Mouse (Mus musculus): ENCODE measurements at regions not wholly inside any gene's neighbourhood (a gene's known extent, or its start where the extent isn't known, plus 50 kb on each side); places are given as distances from the start of the nearest gene placed in this dataset.

DNA sequence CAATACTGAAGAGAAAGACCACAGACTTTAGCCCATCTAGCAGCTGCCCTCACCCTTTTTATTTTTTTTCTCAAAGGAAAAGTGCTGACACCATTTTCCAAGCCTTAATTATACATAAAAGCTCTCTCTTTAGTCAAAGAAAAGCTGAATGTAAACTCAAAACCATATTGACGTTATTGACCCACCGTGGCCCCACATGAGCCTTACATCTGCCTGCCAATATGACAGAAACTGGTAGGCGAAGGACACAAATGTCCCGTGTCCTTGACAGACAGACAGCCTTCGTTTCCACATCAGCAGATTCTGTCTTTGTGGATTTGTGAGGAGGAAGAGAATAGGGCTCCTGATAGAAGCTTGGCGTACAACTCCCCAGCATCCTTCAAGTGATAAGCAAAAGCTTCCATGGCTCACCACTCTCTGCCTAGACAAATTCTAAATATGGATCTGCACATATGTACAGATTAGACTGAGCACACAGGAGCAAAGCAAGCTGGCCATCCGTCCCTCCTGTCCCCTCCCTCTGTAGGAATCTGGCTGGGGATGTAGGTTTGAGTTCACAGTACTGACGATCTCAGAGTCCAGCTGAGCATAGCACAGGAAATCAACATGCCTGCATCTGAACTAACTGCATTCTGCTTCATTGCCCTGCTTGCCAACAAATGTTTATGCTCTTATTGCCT lies 90.6 kb upstream of the Pabpc6 start:
- 0 out of 2 replicates have a peak, but pooled peaks cover 3% of the 10 kb centered on the region for H3K27me3 ChIP-seq
- H3K9me3 ChIP-seq (replicated peaks), result no peaks in the 10 kb centered on the region
- H3K36me3 ChIP-seq, result no peaks in the 10 kb centered on the region
- peaks cover 14% of the 10 kb centered on the region; the same call in 1 of the 2 replicates for H3K4me1 ChIP-seq
- H3K9ac ChIP-seq, result no peak overlapping the region
- H3K27ac ChIP-seq (replicated peaks), result no peak overlapping the region
- H3K4me3 ChIP-seq (replicated peaks), result no peak overlapping the region
- 65% methylated on average over 8 of the region's 8 CpGs for WGBS
- no peak for ATAC-seq (ENCODE audit: insufficient number of reproducible peaks, low FRiP score, low TSS enrichment, low read depth)
- no peak overlapping the region for H3K4me2 ChIP-seq (replicated peaks)

DNA sequence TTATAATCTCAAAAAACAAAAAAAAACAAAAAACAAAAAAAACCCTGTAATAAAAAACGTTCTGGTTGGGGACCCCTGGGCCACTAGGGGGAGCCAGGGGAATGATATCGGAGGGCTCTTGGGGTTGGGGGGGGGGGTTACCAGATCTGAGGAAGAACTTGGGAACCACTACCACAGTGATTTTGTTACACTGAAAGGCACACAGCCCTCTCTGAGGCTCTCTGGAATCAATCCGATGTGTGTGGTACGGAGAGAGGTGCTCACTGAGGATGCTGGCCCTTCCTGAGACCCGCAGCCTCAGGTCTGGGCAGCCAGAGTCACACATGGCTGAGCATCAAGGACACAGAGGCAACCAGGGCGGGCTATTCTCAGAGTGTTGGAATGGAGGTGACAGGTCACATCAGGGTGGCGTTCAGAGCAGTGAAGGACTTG lies 89.9 kb upstream of the Pabpc6 start:
- Histone ChIP-seq H3K27me3 (0 out of 2 replicates have a peak, but pooled peaks cover 3% of the 10 kb centered on the region), H3K27ac (replicated peaks) (no peak overlapping the region), H3K4me2 (replicated peaks) (no peak overlapping the region), H3K9me3 (replicated peaks) (no peaks in the 10 kb centered on the region), H3K36me3 (no peaks in the 10 kb centered on the region), H3K9ac (no peak overlapping the region), H3K4me1 (peaks cover 11% of the 10 kb centered on the region; the same call in 1 of the 2 replicates), H3K4me3 (replicated peaks) (no peak overlapping the region)
- WGBS, result 23% methylated on average over 7 of the region's 7 CpGs
- ATAC-seq (ENCODE audit: insufficient number of reproducible peaks, low FRiP score, low TSS enrichment, low read depth), result no peak

DNA sequence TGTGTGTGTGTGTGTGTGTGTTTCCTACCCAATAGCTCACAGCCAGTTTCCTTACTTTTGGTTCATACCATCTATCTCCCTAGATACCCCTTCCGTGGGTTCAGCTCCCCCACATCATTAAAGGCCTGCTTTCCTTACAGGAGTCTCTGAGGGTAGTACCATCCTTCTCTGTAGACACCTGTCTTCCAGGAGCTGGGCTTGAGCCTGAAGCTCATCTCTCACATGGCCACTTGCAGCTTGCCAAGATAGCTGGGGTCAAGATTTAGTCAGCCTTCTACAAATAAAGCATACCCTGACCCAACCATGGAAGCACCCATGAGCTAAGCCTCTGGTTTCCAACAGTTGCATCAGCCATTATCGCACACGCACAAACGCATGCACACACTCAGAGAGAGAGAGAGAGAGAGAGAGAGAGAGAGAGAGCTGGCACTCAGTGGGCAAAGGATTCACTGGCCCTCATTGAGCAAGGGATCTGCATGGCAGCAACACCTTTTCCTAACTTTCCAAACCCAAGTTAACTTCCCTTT lies 88.3 kb upstream of the Pabpc6 start:
- H3K4me2 ChIP-seq (replicated peaks), result no peak overlapping the region
- WGBS, result 85% methylated on average over 4 of the region's 4 CpGs
- no peaks in the 10 kb centered on the region for H3K36me3 ChIP-seq
- peaks cover 3% of the 10 kb centered on the region; the same call in 1 of the 2 replicates for H3K4me1 ChIP-seq
- H3K9me3 ChIP-seq (replicated peaks), result no peaks in the 10 kb centered on the region
- no peak overlapping the region for H3K4me3 ChIP-seq (replicated peaks)
- H3K27me3 ChIP-seq, result 0 out of 2 replicates have a peak, but pooled peaks cover 3% of the 10 kb centered on the region
- no peak overlapping the region for H3K27ac ChIP-seq (replicated peaks)
- ATAC-seq (ENCODE audit: insufficient number of reproducible peaks, low FRiP score, low TSS enrichment, low read depth), result no peak
- no peak overlapping the region for H3K9ac ChIP-seq

DNA sequence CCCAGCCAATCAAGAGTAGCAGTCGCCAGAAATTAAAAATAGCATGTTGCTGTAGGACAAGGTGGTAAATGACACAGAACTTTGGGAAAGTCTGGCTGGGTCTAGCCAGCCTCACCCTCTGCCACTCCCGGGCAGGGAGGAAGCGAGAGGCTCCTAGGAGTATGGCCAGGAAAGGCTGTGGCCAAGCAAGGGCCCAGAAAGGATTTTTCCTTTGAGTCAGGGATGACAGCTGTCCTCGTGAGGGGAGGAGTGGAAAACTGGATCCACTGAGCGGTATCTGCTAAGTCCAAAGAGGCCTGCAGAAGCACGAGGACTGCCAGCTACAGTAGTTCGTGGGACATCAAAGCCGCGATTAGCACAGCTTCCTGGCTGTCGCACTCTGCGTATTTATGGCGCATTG lies 87.2 kb upstream of the Pabpc6 start:
- ATAC-seq (ENCODE audit: insufficient number of reproducible peaks, low FRiP score, low TSS enrichment, low read depth), result no peak
- Histone ChIP-seq H3K27ac (replicated peaks) (no peak overlapping the region), H3K27me3 (0 out of 2 replicates have a peak, but pooled peaks cover 3% of the 10 kb centered on the region), H3K9me3 (replicated peaks) (no peaks in the 10 kb centered on the region), H3K4me2 (replicated peaks) (no peak overlapping the region), H3K4me3 (replicated peaks) (no peak overlapping the region), H3K36me3 (no peaks in the 10 kb centered on the region), H3K4me1 (peaks cover 3% of the 10 kb centered on the region; the same call in 1 of the 2 replicates), H3K9ac (no peak overlapping the region)
- 71% methylated on average over 12 of the region's 12 CpGs for WGBS

DNA sequence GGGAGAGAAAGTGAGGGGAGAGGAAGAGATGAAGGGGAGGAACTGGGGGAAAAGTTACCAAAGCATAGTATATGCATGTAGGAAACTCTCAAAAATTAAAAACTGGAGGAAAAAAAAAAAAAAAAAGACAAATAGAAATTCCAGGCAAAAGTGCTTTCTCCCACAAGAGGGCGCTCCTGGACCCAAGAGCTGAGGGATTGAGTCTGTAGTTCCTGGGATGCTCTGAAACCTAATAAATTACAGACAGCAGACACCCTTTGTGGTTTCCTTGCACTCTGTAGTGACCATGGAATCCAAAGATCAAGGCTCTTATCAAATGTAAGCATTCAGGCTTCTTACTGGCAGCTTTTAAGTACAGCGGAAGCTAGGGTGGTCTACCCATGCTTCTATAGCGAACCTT lies 86.7 kb upstream of the Pabpc6 start:
- no peak overlapping the region for H3K27ac ChIP-seq (replicated peaks)
- H3K4me2 ChIP-seq (replicated peaks), result no peak overlapping the region
- no peaks in the 10 kb centered on the region for H3K27me3 ChIP-seq
- peaks cover 3% of the 10 kb centered on the region; the same call in 1 of the 2 replicates for H3K4me1 ChIP-seq
- no peak for ATAC-seq (ENCODE audit: insufficient number of reproducible peaks, low FRiP score, low TSS enrichment, low read depth)
- H3K4me3 ChIP-seq (replicated peaks), result no peak overlapping the region
- no peak overlapping the region for H3K9ac ChIP-seq
- H3K9me3 ChIP-seq (replicated peaks), result no peaks in the 10 kb centered on the region
- no peaks in the 10 kb centered on the region for H3K36me3 ChIP-seq
- WGBS, result 47% methylated on average over 3 of the region's 3 CpGs

DNA sequence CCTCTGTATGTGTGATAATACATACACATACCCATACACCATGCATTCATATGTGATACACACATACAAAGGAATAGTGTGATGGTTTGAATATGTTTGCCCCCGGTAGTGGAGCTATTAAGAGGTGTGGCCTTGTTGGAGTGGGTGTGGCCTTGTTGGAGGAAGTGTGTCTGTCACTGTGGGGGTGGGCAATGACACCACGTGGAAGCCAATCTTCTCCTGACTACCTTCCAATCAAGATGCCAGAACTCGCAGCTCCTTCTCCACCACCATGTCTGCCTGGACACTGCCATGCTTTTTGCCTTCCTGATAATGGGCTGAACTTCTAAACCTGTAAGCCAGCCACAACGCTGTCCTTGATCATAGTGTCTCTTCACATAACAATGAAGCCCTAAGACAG lies 86.1 kb upstream of the Pabpc6 start:
- no peak for ATAC-seq (ENCODE audit: insufficient number of reproducible peaks, low FRiP score, low TSS enrichment, low read depth)

DNA sequence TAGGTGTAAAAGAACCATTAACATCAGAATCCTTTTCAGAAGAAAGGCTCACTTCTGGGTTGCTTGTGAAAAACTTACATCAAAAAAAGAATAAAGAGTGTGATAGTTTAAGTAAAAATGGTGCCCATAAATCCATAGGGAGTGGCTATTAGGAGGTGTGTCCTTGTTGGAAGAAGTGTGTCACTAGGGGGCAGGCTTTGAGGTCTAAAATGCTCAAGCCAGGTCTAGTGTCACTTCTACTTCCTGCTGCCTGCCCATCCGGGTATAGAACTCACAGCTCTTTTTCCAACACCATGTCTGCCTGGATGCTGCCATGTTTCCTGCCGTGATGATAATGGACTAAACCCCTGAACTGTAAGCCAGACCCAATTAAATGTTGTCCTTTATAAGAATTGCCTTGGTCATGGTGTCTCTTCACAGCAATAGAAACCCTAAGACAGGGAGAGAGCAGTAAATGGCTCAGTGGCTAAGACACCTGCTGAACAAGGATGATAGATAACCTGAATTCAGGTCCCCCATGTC lies 85.4 kb upstream of the Pabpc6 start:
- Histone ChIP-seq H3K4me3 (replicated peaks) (no peak overlapping the region), H3K27me3 (no peaks in the 10 kb centered on the region), H3K9ac (no peak overlapping the region), H3K4me2 (replicated peaks) (no peak overlapping the region), H3K9me3 (replicated peaks) (no peaks in the 10 kb centered on the region), H3K4me1 (peaks cover 3% of the 10 kb centered on the region; the same call in 1 of the 2 replicates), H3K36me3 (no peaks in the 10 kb centered on the region), H3K27ac (replicated peaks) (no peak overlapping the region)
- WGBS, result 83% methylated on average over 2 of the region's 2 CpGs
- ATAC-seq (ENCODE audit: insufficient number of reproducible peaks, low FRiP score, low TSS enrichment, low read depth), result no peak

More for the DNA sequence above, 86.1 kb upstream of the Pabpc6 start:
- WGBS, result 81% methylated on average over 4 of the region's 4 CpGs
- Histone ChIP-seq H3K27me3 (no peaks in the 10 kb centered on the region), H3K4me1 (peaks cover 3% of the 10 kb centered on the region; the same call in 1 of the 2 replicates), H3K9ac (no peak overlapping the region), H3K4me2 (replicated peaks) (no peak overlapping the region), H3K9me3 (replicated peaks) (no peaks in the 10 kb centered on the region), H3K36me3 (no peaks in the 10 kb centered on the region), H3K27ac (replicated peaks) (no peak overlapping the region), H3K4me3 (replicated peaks) (no peak overlapping the region)

DNA sequence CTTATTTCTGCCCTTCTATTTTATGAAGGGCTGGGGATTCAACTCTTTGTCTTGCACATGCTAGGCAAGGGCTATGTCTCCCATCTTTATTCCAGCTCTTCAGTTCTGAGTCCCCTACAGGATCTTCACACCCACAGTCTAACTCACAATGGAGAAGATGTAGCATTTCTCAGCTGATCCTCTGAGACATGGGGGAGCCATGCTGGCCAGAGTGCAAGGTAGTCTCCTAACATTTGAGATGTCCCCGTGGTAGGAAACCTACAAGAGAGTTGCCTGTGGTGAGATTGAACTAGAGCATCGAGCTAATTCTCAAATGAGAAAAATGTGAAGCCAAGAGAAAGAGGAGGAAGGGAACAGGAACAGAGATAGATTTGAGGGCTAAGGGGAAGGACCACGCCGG lies 83.3 kb upstream of the Pabpc6 start:
- Histone ChIP-seq H3K27ac (replicated peaks) (no peak overlapping the region), H3K9ac (no peak overlapping the region), H3K4me2 (replicated peaks) (no peak overlapping the region), H3K27me3 (no peaks in the 10 kb centered on the region), H3K9me3 (replicated peaks) (no peaks in the 10 kb centered on the region), H3K4me1 (no peaks in the 10 kb centered on the region), H3K36me3 (no peaks in the 10 kb centered on the region), H3K4me3 (replicated peaks) (no peak overlapping the region)
- 85% methylated on average over 4 of the region's 4 CpGs for WGBS
- ATAC-seq (ENCODE audit: insufficient number of reproducible peaks, low FRiP score, low TSS enrichment, low read depth), result no peak

DNA sequence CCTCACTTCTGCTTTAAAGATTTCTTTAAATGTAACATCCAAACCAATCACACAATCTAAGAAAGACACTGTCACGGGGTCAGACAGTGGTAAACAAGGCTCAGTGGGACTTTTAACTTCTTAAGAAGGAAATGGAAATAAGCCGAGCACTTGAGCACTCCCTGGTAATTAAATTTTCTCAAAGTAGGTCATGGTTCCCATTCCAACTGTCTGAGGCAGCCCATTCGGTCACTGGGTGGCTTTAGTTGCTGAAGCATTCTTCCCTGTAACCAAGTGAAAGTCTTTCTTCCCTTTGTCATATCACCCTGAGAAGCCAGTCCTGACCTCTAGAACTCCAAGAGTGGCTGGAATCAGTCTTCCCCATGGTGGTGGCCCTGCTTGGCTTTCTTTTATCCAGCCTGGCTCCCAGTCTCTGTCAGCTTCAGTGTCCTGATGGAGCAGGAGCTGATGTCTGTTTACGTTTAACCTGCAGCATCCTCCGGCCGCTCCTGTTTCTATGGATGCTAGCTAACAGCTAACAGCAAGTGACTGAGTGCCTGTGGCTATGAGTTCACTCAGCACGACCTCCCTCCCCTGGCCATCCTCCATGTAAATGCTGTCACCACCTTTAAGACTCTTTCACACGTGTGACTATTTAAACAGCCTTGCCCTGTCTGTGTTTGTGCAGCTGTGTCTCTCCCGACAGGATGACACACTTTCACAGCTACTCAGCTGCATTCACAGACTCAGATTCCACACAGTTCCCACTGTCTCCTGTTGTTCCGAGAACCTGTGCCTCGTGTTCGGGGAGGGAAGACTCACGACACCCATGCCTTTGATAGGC lies 82.0 kb upstream of the Pabpc6 start:
- Histone ChIP-seq H3K4me1 (no peaks in the 10 kb centered on the region), H3K9ac (no peak overlapping the region), H3K27ac (replicated peaks) (no peak overlapping the region), H3K36me3 (no peaks in the 10 kb centered on the region), H3K4me3 (replicated peaks) (no peak overlapping the region), H3K27me3 (no peaks in the 10 kb centered on the region), H3K4me2 (replicated peaks) (no peak overlapping the region), H3K9me3 (replicated peaks) (no peaks in the 10 kb centered on the region)
- WGBS, result 47% methylated on average over 13 of the region's 13 CpGs
- no peak for ATAC-seq (ENCODE audit: insufficient number of reproducible peaks, low FRiP score, low TSS enrichment, low read depth)

DNA sequence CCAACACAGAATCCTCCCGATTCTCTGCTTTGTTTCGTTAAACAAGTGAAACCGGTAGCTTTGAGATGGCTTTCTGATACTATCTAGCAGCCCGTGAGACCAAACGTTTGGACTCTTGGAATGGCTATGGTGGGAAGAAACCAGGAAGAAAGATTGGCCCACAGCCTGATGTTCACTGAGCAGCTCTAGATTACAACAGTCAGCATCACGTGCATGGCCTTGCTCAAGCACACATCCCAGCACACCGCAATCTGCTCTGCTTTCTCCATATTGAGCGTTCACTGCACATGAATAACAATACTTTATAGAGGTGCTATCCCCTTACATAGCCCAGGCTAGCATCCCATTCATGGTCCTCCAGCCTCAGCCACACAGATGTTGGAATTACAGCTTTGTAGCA lies 80.5 kb upstream of the Pabpc6 start:
- Histone ChIP-seq H3K4me3 (replicated peaks) (no peak overlapping the region), H3K27me3 (no peaks in the 10 kb centered on the region), H3K4me2 (replicated peaks) (no peak overlapping the region), H3K9me3 (replicated peaks) (no peaks in the 10 kb centered on the region), H3K9ac (no peak overlapping the region), H3K27ac (replicated peaks) (no peak overlapping the region), H3K4me1 (no peaks in the 10 kb centered on the region), H3K36me3 (no peaks in the 10 kb centered on the region)
- 88% methylated on average over 8 of the region's 8 CpGs for WGBS
- no peak for ATAC-seq (ENCODE audit: insufficient number of reproducible peaks, low FRiP score, low TSS enrichment, low read depth)

DNA sequence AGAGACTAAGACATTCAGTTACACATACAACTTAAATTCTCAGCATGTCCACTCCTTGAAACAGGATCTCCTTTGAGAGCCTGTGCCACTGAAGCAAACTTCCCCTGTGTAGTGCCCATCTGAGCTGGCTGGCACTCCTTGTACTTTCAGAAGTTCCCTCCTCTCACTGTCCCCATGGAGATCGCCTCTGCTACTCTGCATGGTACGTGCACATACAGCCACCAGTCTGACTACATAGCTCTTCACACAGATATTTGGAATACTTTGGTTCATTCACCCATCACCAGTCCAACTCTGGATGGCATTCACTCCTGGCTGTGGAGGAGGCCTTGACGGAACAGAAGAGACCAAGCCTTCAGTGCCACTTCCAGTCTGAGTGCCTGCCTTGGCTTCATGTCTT lies 79.8 kb upstream of the Pabpc6 start:
- 94% methylated on average over 3 of the region's 3 CpGs for WGBS

More for the DNA sequence above, 79.8 kb upstream of the Pabpc6 start:
- Histone ChIP-seq H3K27me3 (no peaks in the 10 kb centered on the region), H3K4me1 (no peaks in the 10 kb centered on the region), H3K27ac (replicated peaks) (no peak overlapping the region), H3K36me3 (no peaks in the 10 kb centered on the region), H3K4me2 (replicated peaks) (no peak overlapping the region), H3K4me3 (replicated peaks) (no peak overlapping the region), H3K9ac (no peak overlapping the region), H3K9me3 (replicated peaks) (no peaks in the 10 kb centered on the region)
- ATAC-seq (ENCODE audit: insufficient number of reproducible peaks, low FRiP score, low TSS enrichment, low read depth), result no peak

Data from embryonic facial prominence, embryonic 15.5 days (tissue).